Mouse (Mus musculus) C2C12 (cell line): ENCODE data around the gene Evi2a.

ENCODE experiments used
- CEBPB ChIP-seq: IDR thresholded peaks from one replicate; pipeline ENCODE4 v1.6.1; 2011; ENCODE audit warnings: low read depth, mild to moderate bottlenecking, control low read depth, moderate library complexity
- CTCF ChIP-seq: IDR thresholded peaks from one replicate; pipeline ENCODE4 v1.5.1; 2011; ENCODE audit not compliant: control insufficient read depth, insufficient read depth, insufficient read length
- FOSL1 ChIP-seq: IDR thresholded peaks from one replicate; pipeline ENCODE4 v1.8.0; 2011; ENCODE audit warnings: mild to moderate bottlenecking, low read length; ENCODE audit not compliant: poor library complexity, insufficient read depth, severe bottlenecking
- MAX ChIP-seq: IDR thresholded peaks from one replicate; pipeline ENCODE4 v1.6.1; 2011; ENCODE audit warnings: mild to moderate bottlenecking, control low read depth
- MYOD1 ChIP-seq: IDR thresholded peaks from one replicate; pipeline ENCODE4 v1.6.1; 2011; ENCODE audit warnings: low read depth; ENCODE audit not compliant: control insufficient read depth, insufficient read length
- USF1 ChIP-seq: IDR thresholded peaks from one replicate; pipeline ENCODE4 v1.6.1; 2011; ENCODE audit warnings: low read depth, mild to moderate bottlenecking, control low read depth, moderate library complexity

- TF ChIP-seq CTCF (no peak), FOSL1 (no peak), USF1 (no peak), MAX (no peak), CEBPB (no peak), MYOD1 (no peak)
Measured at GRCm38 (mm10) chr11:79563493-79563892, 33.1 kb upstream of the Evi2a start.
